Mouse (Mus musculus) heart, embryonic 16.5 days (tissue): Measurements from ENCODE around the gene Tfr2. TPM values are rescaled to one million over a fixed set of nuclear protein-coding genes. Genes with fewer than 3 reads are reported as not detected.
"Not testable (repeated sequence)": the region's sequence is repeated elsewhere in the genome, so short reads cannot be mapped to it uniquely, and the experiment has no call there.

Experiments used
- ATAC-seq: fragments of 200-750 bp; cut with Nextera tagmentation; replicated peaks from 2 replicates; pipeline ENCODE4 v1.8.0; 2017; ENCODE audit warnings: moderate number of reproducible peaks; ENCODE audit not compliant: insufficient read depth, low FRiP score; ENCODE audit errors: extremely low read depth
- H3K27ac ChIP-seq: fragments of 300-500 bp; sonication (generic); 2 replicates; pipeline ENCODE4 v1.5.1; 2014; ENCODE audit warnings: mild to moderate bottlenecking, low read length, control low read depth, moderate library complexity
- H3K27me3 ChIP-seq: fragments of 300-500 bp; sonication (generic); 2 replicates; pipeline ENCODE4 v1.6.1; 2014; ENCODE audit warnings: low read length, mixed read lengths; ENCODE audit not compliant: control insufficient read depth, insufficient read depth
- H3K36me3 ChIP-seq: fragments of 300-500 bp; sonication (generic); 2 replicates; pipeline ENCODE4 v1.6.1; 2014; ENCODE audit not compliant: control insufficient read depth, insufficient read depth
- H3K4me1 ChIP-seq: fragments of 300-500 bp; sonication (generic); 2 replicates; pipeline ENCODE4 v1.6.1; 2014; ENCODE audit warnings: low read length, mixed read lengths; ENCODE audit not compliant: control insufficient read depth, insufficient read depth
- H3K4me2 ChIP-seq: fragments of 300-500 bp; sonication (generic); 2 replicates; pipeline ENCODE4 v1.6.1; 2014; ENCODE audit warnings: low read depth, mild to moderate bottlenecking, control low read depth, low read length
- H3K4me3 ChIP-seq: fragments of 300-500 bp; sonication (generic); 2 replicates; pipeline ENCODE4 v1.5.1; 2014; ENCODE audit warnings: mild to moderate bottlenecking, control low read depth, low read length
- H3K9ac ChIP-seq: fragments of 300-500 bp; sonication (generic); 2 replicates; pipeline ENCODE4 v1.6.1; 2014; ENCODE audit warnings: low read length, control low read depth
- H3K9me3 ChIP-seq: fragments of 300-500 bp; sonication (generic); replicated peaks from 2 replicates; pipeline ENCODE4 v1.6.1; 2016; ENCODE audit warnings: low read length; ENCODE audit not compliant: control insufficient read depth
- WGBS: fragments of 180-500 bp; shearing (Covaris S2); extraction: QIAGEN DNeasy Blood & Tissue Kit; methylation state at CpG from one replicate; pipeline ENCODE4 v1.1.7; 2014; 5-methylcytosine and 5-hydroxymethylcytosine counted together
- polyA plus RNA-seq: library from polyadenylated mRNA; unstranded; fragments of >200 nt; fragmentation: Nextera tagmentation; extraction: Ambion mirVana; gene quantifications from 2 replicates; pipeline ENCODE4 v1.2.1, GENCODE M21; 2015

Tfr2 gene
- polyA plus RNA-seq, 1 experiment from 2014 or later, result 0.54 TPM

DNA sequence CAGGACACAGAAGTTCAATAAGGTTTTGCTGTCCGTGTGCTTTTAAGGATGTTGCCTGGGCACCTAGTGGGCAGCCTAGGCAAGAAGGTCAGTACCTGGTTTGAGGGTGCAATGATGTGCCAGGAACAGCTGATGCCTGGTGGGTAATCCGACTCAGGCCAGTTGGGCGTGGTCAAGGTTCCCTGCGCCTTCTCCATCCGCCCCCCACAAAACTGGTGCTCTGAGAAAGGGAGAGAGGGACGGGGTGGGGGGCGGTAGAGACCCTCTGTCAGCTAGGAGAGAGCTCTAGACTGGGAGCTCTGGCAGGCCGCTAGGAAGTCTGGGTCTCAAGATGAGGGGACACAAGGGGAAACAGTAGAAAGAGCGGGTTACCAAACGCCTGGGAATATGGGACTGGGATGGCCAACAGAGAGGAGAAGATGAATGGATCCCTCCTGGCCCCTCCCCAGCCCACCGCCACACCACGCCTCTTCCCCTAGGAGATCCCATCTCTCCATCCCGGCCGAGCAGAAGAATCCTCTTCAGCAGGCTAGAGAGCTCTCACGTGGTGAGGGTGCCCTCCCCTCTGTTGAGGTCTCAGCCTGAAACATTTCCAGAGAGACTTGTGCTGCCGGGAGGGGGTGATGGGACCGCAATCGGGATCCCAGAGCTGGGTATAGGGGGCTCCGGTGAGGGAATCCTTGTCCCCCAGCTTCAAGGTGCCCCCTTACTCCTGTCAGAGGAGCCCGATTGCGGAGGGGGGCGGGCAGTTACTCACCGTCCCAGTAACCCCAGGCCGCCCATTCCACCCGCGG lies 38.4 kb downstream of the Tfr2 start:
- Histone ChIP-seq H3K27ac (no peak overlapping the region), H3K4me1 (peaks cover 33% of the 10 kb centered on the region), H3K9ac (peak overlapping the region; percentile 60; the same call in 1 of the 2 replicates), H3K4me3 (no peak overlapping the region), H3K9me3 (no peaks in the 10 kb centered on the region), H3K4me2 (peak overlapping the region; percentile 37), H3K36me3 (peaks cover 13% of the 10 kb centered on the region), H3K27me3 (no peaks in the 10 kb centered on the region)
- 36% methylated on average over 26 of the region's 26 CpGs for WGBS
- no peak for ATAC-seq

DNA sequence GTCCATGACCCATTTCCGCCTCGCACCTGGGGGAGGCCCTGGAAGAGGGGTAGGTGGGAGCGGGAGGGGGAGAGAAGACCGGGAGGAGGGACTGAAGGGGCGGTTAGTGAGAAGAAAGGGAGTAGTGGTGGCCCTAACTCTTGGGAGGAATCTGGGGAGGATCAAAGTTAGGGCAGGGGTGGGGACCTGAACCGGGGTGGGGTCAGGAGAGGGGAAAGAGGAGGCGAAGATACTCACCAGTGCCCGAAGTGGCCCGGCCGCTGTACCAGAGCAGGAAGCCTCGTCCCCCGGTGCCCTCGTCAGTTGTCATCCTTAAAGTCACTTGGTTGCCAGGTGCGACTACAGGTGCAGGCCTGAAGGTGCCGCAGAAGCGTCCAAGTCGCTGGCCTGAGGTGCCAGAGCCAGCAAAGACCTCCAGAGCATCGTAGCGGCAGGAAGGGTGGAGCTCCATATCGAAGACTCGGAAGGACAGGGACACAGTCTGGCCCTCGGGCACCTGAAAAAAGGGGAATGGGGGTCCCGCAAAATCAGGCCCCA lies 39.1 kb downstream of the Tfr2 start:
- peak overlapping the region; percentile 37 for H3K4me2 ChIP-seq
- H3K27ac ChIP-seq, result no peak overlapping the region
- WGBS, result 33% methylated on average over 22 of the region's 23 CpGs
- H3K9me3 ChIP-seq, result no peaks in the 10 kb centered on the region
- peaks cover 30% of the 10 kb centered on the region for H3K4me1 ChIP-seq
- peaks cover 9% of the 10 kb centered on the region for H3K36me3 ChIP-seq
- no peak for ATAC-seq
- H3K27me3 ChIP-seq, result no peaks in the 10 kb centered on the region
- peak overlapping the region; percentile 60; the same call in 1 of the 2 replicates for H3K9ac ChIP-seq
- no peak overlapping the region for H3K4me3 ChIP-seq

DNA sequence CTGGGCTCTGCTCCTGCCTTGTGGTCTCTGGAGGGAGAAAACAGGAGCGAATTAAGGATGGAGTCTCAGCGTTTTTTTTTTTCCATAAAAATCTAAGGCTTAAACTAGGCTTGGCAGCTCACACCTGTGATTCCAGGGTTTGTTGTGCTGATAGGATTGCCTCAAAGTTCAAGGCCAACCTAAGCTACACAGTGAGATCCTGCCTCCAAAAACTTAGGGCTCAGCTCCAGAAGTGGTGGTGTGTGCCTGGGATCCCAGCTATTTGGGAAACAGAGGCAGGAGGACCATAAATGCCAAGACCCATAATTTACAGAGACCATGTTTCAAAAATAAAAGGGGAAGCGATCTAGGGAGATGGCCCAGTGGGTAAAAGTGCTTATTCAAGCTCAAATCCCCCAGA lies 39.7 kb downstream of the Tfr2 start:
- Histone ChIP-seq H3K4me3 (no peak overlapping the region), H3K9ac (no peak overlapping the region), H3K4me2 (no peak overlapping the region; the same call in 1 of the 2 replicates), H3K27ac (no peak overlapping the region), H3K4me1 (peaks cover 30% of the 10 kb centered on the region), H3K27me3 (no peaks in the 10 kb centered on the region), H3K36me3 (peaks cover 8% of the 10 kb centered on the region), H3K9me3 (no peaks in the 10 kb centered on the region)
- 66% methylated on average over 3 of the region's 3 CpGs for WGBS
- ATAC-seq, result no peak

DNA sequence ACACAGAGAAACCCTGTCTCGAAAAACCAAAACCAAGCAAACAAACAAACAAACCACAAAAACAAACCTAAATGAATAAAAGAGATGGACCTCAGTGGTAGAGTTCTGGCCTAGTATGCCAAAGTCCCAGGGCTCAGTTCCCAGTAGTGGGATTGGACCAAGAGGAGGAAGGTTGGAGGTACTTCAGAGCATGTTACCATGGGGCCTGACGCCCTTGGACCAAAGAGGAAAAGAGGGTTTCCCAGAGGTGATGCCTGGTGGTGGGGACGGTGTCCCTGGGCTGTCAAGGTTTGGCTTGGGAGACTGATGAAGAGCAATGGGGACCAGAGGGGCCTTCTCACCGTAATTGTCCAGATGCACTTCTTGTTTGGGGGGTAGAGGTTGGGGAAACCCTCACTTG lies 40.4 kb downstream of the Tfr2 start:
- WGBS, result 48% methylated on average over 4 of the region's 4 CpGs
- peak overlapping the region; percentile 94 for H3K27ac ChIP-seq
- peak overlapping the region; percentile 63 for H3K4me2 ChIP-seq
- H3K4me3 ChIP-seq, result peak overlapping the region; percentile 36
- peaks cover 8% of the 10 kb centered on the region for H3K36me3 ChIP-seq
- no peaks in the 10 kb centered on the region for H3K9me3 ChIP-seq
- no peak for ATAC-seq
- peaks cover 30% of the 10 kb centered on the region for H3K4me1 ChIP-seq
- H3K9ac ChIP-seq, result peak overlapping the region; percentile 72; the same call in 1 of the 2 replicates
- H3K27me3 ChIP-seq, result no peaks in the 10 kb centered on the region

DNA sequence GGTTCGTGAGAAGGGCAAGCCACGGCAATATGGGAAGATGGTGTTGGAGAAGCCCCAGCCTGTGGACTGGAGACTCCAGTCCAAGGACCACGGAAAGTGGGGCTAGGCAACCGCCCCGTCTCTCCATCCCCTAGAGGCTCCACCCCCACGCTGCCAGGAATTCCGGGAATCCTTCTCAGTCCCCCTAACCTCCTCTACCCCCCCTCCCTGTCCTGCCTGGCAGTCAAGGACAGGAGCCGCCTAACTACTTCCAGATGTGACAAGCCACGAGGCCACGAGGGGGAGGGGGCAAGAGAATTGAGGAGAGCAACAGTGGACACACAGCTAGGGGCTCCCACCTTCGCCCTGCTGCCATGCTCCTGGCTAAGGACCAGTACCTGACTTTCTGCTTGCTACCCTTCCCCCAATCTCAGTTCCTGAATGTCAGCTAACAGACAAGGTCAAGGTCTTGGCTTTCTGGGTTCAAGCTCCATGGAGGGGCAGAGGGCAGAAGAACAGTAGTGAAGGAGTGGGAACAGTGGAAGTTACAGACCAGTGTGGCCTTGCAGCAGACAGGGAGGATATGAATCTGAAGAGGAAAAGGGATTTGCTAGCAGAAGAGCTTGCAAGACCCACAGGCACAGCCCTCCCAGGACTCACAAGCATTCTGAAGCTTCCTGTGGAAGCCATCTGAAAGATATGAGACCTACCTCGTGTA lies 41.1 kb downstream of the Tfr2 start:
- Histone ChIP-seq H3K36me3 (peaks cover 8% of the 10 kb centered on the region), H3K4me1 (peaks cover 30% of the 10 kb centered on the region), H3K4me2 (peak overlapping the region; percentile 63), H3K4me3 (peak overlapping the region; percentile 36), H3K9ac (peak overlapping the region; percentile 72), H3K27ac (peak overlapping the region; percentile 94), H3K27me3 (no peaks in the 10 kb centered on the region), H3K9me3 (no peaks in the 10 kb centered on the region)
- ATAC-seq, result peak; percentile 73
- WGBS, result 7% methylated on average over 12 of the region's 12 CpGs

DNA sequence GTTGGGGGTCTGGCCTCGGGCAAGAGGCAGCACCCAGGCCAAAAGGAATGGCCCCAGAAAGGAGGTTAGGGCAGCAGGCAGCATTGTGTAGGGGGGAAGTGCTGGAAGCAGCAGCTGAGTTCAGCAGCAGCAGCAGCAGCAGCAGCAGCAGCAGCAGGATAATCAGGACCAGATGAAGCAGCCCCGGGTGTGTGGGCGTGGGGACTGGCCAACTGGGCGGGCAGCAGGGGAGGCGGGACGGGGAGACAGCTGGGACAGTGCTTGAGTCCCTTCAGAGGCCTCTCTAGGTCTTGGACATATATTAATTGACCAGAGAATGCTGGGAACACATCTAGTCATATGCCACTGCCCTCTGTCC lies 41.6 kb downstream of the Tfr2 start:
- H3K4me2 ChIP-seq, result peak overlapping the region; percentile 63
- peaks cover 30% of the 10 kb centered on the region for H3K4me1 ChIP-seq
- no peaks in the 10 kb centered on the region for H3K27me3 ChIP-seq
- H3K9me3 ChIP-seq, result no peaks in the 10 kb centered on the region
- 3% methylated on average over 6 of the region's 6 CpGs for WGBS
- H3K36me3 ChIP-seq, result peaks cover 5% of the 10 kb centered on the region
- H3K4me3 ChIP-seq, result peak overlapping the region; percentile 36
- H3K9ac ChIP-seq, result peak overlapping the region; percentile 72
- H3K27ac ChIP-seq, result peak overlapping the region; percentile 94
- peak; percentile 54 for ATAC-seq

DNA sequence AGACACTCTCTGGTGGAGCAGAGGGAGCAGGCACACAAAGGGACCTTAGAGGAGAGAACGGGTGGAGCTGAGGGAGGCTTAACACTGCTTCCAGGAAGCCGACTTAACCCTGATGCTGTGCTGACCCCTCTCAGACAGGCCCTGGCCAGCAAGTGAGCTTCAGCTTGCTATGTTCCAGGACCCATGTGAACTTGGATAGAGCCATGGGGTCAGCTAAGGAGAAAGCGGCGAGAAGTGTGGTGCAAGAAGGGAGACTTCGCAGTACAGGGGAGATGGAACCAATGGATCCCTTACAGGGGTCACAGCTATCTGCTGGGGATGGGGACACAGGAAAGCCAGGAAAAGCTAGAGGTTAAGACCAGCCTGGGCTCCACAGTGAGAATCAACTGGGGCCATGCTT lies 43.4 kb downstream of the Tfr2 start:
- Histone ChIP-seq H3K27me3 (no peaks in the 10 kb centered on the region), H3K9me3 (no peaks in the 10 kb centered on the region), H3K36me3 (no peaks in the 10 kb centered on the region), H3K4me3 (no peak overlapping the region), H3K4me1 (peaks cover 28% of the 10 kb centered on the region), H3K9ac (no peak overlapping the region), H3K4me2 (no peak overlapping the region), H3K27ac (no peak overlapping the region; the same call in 1 of the 2 replicates)
- 78% methylated on average over 5 of the region's 5 CpGs for WGBS
- no peak for ATAC-seq

DNA sequence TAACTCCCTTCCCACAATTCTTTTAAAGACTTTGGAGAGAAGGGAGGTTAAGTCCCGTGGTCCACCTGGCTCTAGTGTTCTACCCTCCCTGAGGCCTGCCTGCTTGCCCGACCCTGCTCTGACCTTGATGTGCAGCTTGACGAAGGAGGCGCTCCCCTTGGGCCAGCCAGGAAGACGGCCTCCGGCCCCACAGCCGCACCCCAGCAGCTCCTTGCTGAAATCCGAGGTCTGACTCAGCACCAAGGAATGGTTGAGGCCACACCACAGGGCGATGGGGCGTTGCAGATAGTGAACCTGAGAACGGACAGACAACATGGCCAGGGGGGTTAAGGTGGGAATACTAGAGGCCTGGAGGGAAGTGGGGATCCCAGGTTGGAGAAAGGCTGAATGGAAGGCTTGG lies 43.9 kb downstream of the Tfr2 start, which contains the start of gene Pcolce:
Gene Pcolce (minus strand): TSS at position 235 of the 400 bp plus-strand sequence.
- WGBS, result 27% methylated on average over 11 of the region's 11 CpGs
- H3K27ac ChIP-seq, result peak within 1 kb of the TSS; percentile 26; the same call in 1 of the 2 replicates
- H3K4me1 ChIP-seq, result peaks cover 24% of the 10 kb centered on the region
- no peaks in the 10 kb centered on the region for H3K27me3 ChIP-seq
- no peaks in the 10 kb centered on the region for H3K9me3 ChIP-seq
- H3K36me3 ChIP-seq, result no peaks in the 10 kb centered on the region
- H3K4me2 ChIP-seq, result no peak within 1 kb of the TSS
- H3K9ac ChIP-seq, result 0 out of 2 replicates have a peak within 1 kb of the TSS, but pooled peaks have one; percentile 47
- H3K4me3 ChIP-seq, result no peak within 1 kb of the TSS
- no peak for ATAC-seq

DNA sequence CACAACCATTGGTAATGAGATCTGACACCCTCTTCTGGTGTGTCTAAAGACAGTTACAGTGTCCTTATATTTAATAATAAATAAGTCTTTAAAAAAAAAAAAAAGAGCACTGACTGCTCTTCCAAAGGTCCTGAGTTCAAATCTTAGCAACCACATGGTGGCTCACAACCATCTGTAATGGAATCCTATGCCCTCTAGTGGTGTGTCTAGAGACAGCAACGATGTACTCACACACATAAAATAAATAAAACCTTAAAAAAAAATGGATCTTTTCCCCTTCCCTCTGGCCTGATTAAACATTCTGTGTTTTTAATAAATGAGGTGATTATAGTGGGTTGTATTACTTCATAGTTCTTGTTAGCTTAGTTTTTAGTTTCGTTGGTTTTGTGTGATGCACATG lies 45.3 kb downstream of the Tfr2 start:
- H3K4me3 ChIP-seq, H3K27ac ChIP-seq, H3K36me3 ChIP-seq, H3K9ac ChIP-seq, H3K9me3 ChIP-seq, ATAC-seq, H3K4me2 ChIP-seq, H3K27me3 ChIP-seq: not testable (repeated sequence)
- WGBS, result 83% methylated on average over 2 of the region's 2 CpGs
- peaks cover 13% of the 10 kb centered on the region for H3K4me1 ChIP-seq
